Mouse (Mus musculus) erythroblast, adult 5-6 weeks (primary cell): ENCODE results near the gene Lsm4. TPM values are rescaled to one million over a fixed set of nuclear protein-coding genes. Genes with fewer than 3 reads are reported as not detected.

Experiments used
- ATAC-seq: replicated peaks from 2 replicates; pipeline ENCODE4 v1.8.0; 2016; ENCODE audit warnings: moderate number of reproducible peaks, mild to moderate bottlenecking, moderate TSS enrichment, inconsistent platforms; ENCODE audit not compliant: poor library complexity, low FRiP score, severe bottlenecking
- total RNA-seq, 2 experiments: library from RNA; stranded (forward) in 1 of 2; stranded (reverse) in 1 of 2; fragments of 150-400 nt in 1 of 2; fragments of 200-764, 138-1000 nt in 1 of 2; gene quantifications; 2 replicates each; pipeline versions ENCODE4 v1.2.3 to v1.2.4; 2015 to 2017; ENCODE audit warnings: low replicate concordance in 2 of 2

Gene Lsm4
- total RNA-seq, 2 experiments from 2014 or later: 26.2 to 41.1 TPM

DNA sequence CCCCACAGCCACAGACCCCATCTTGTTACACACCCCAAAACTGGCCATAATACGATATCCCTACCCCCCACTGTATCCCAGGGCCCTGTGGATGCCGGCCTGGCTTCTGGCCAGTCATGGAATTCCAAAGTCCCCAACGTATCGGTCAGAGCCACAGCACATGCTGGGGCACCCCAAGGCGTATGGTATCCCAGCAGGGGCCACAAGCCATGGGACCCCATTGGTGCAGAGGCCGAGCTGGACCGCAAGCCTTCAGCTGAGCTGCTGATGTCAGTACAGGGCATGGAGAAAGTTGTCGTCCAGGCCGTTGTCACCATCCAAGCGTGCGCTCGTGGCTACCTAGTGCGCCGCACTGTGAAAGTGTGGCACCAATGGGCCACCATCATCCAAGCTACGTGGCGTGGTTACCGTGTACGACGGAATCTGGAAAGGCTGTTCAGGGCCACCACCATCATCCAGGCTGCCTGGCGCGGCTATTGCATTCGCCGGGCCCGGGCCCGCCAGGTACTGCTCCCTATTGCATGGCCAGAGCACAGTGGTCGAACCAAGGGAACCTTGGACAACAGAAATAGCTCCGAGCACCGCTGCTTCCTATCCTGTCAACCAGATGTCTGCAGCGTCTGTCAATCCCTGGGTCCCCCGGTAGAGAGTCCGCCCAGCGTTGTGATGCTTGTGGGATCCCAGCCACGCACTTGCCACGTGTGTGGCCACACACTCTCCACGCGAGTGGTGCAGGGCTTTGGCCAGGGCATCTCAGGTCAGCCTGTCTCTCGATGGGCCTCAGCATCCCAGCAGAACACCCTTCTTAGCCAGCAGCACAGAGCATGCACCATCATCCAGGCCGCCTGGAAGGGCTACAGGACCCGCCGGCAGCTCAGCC is 43.7 kb downstream of the Lsm4 start:
- ATAC-seq: no peak

DNA sequence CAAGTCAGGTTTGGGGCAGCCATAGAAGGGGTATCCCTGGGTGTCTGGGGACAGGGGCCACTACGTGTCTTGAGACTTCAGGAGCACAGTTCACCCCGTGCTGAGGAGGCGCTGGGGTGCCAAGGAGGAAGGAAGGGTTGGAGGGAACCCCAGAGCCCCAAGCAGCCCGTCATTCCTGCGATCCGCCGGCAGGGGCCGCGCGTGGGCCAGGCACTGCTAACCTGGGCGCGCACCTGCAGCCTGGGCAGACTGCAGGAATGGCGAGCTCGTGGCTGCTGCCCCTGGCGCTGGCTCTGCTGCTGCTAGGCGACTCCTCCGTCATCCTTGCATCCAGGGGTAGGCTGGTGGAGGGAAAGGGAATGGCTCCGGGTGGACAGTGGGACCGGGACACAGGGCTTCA is 45.2 kb downstream of the Lsm4 start, which contains the start of gene Gm3336:
Gene Gm3336, plus strand, starts transcription at position 247 of the 400 bp plus-strand sequence.
- peak; percentile 74 for ATAC-seq

DNA sequence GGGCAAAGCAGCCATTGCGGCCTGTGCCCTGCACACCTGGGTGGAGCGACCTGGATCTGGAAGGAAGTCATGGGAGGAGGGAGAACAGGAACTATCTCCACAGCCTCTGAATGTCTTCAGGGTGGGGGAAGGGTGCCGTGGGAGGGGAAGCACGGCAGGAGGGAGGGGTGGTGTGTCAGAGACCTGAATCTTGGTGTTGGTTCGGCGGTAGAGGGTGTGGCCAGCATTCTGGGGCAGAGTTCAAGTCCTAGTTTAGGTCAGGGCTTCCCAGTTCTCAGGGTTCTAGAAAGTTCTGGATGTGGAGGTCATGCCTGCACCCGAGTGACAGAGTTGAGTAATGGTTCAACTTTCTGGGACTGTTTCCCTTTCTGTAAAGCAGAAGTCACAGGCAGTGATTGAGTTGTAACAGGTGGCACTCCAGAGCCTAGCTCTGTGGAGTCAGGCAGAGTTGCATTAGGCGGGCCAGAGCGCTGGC is 46.8 kb downstream of the Lsm4 start:
- ATAC-seq: no peak

DNA sequence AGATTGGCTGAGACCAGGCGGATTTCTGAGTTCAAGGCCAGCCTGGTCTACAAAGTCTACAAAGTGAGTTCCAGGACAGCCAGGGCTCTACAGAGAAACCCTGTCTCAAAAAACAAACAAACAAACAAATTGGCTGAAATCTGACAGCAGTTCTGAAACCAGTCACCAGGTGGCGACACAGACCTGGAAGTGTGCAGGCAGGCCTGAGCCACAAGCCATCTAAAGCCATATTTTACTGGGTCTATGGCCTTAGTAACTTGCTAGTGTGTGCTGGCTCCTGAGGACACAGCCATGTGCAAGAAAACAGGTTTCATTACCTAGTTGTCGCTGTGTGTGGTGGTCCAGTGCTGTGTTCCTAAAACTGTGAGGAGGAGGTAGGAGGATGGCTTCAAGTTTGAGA is 47.7 kb downstream of the Lsm4 start:
- ATAC-seq: 0 out of 2 replicates have a peak, but pooled peaks have one; percentile 33

DNA sequence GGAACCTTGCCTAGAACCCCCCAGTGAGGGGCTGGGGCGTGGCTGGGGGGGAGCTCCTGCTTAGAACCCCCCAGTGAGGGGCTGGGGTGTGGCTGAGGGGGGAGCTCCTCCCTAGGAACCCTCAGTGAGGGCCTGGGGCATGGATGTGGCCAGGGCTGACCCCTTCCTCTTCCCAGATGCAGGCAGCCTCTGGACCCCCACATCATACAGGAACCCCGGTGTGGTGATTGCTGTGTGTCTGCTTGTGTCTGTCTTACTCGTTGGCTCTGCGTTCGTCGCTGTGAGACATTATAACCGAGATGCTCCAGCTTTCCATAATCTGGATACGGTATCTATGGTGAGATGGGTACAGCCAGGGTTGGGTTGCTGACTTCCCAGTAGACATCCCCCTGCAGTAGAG is 48.6 kb downstream of the Lsm4 start:
- no peak for ATAC-seq

DNA sequence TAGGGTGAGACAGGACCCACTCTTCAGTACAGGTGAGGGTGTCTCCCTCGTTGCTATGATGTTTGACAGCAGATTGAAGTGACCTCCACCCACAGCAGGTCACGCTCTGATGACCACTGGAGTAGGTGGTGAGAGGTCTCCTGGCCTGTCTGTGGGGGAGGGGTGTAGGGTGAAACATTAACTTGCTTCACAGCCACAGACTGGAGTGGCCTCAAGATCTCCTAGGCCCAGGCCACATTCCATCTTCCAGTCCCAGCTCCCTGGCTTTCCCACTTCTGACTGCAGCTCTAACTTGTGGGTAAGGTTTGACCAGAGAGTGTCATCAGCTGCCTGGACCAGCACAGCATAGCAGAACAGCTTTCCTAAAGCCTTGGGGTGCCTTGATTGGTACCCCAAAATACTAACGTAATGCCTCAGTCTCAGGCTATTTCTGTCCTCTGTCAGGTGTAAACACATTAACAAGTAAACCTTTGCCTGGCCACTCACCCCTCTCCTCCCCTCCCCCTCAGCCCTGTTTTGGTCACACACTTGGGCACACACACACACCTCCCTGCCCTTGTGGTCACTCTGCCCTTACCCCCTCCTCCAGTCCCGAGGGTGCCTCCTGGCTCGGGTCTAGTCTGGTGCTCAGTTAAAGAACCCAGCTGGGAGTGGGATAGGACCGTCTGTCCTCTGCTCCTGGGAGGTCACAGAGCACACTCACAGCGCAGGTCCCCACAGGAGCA is 50.6 kb downstream of the Lsm4 start, which contains the start of gene Pde4c:
Gene Pde4c, plus strand, starts transcription at position 235 of the 725 bp plus-strand sequence.
- no peak for ATAC-seq

DNA sequence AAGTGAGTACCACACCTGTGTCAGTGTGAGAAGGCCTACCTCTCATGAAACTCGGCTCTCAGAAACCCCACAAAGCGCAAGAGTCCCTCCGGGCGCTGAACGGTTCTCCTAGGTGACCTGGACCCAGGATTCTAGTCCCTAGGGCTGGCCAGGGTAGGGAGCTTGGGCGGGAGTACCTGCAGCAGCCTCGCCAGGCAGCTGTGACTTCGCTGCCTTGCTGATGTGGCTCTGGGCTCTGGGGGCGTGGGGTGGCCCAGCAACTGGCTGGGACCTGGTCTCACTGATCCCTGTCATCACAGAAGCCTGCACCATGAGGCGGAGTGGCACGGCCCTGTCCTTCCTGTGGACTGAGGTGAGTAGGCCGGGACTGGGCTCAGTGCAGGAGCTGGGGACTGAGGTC is 51.2 kb downstream of the Lsm4 start:
- no peak for ATAC-seq

GRCm38 (mm10) chr8:70725792-70726447 is 52.9 kb downstream of the Lsm4 start:
- ATAC-seq: no peak

- no peak for ATAC-seq
Observed at GRCm38 (mm10) chr8:70726721-70727120, 53.7 kb downstream of the Lsm4 start.

Other genes with a start within 250 kb of the Lsm4 start
- 4.2 and 4.4 TPM in 2 replicates for gene Crtc1, start 233.7 kb upstream of the Lsm4 start, total RNA-seq (2015; ENCODE audit: low replicate concordance)
- 1.7 and 2.0 TPM in 2 replicates for gene Crtc1, start 233.7 kb upstream of the Lsm4 start, total RNA-seq (2017; ENCODE audit: low replicate concordance)
- gene Klhl26, start 196.3 kb upstream of the Lsm4 start, total RNA-seq (2015; ENCODE audit: low replicate concordance): 0.38 and 1.7 TPM in 2 replicates
- gene Klhl26, start 196.3 kb upstream of the Lsm4 start, total RNA-seq (2017; ENCODE audit: low replicate concordance): 1.8 and 2.8 TPM in 2 replicates
- gene Tmem59l, start 185.9 kb upstream of the Lsm4 start, total RNA-seq (2015; ENCODE audit: low replicate concordance): not detected in 2 replicates
- gene Tmem59l, start 185.9 kb upstream of the Lsm4 start, total RNA-seq (2017; ENCODE audit: low replicate concordance): not detected in 2 replicates
- gene Crlf1, start 180.1 kb upstream of the Lsm4 start, total RNA-seq (2015; ENCODE audit: low replicate concordance): 3.7 TPM in 1 of 2 replicates, not detected in the other
- gene Crlf1, start 180.1 kb upstream of the Lsm4 start, total RNA-seq (2017; ENCODE audit: low replicate concordance): 2.5 TPM in 1 of 2 replicates, not detected in the other
- 2.9 and 14.0 TPM in 2 replicates for gene Rex1bd, start 166.5 kb upstream of the Lsm4 start, total RNA-seq (2015; ENCODE audit: low replicate concordance)
- gene Rex1bd, start 166.5 kb upstream of the Lsm4 start, total RNA-seq (2017; ENCODE audit: low replicate concordance): 5.2 and 9.5 TPM in 2 replicates
- 653 and 914 TPM in 2 replicates for gene Uba52, start 162.4 kb upstream of the Lsm4 start, total RNA-seq (2015; ENCODE audit: low replicate concordance)
- 249 and 1,009 TPM in 2 replicates for gene Uba52, start 162.4 kb upstream of the Lsm4 start, total RNA-seq (2017; ENCODE audit: low replicate concordance)
- 27.1 and 47.4 TPM in 2 replicates for gene Fkbp8, start 145.5 kb upstream of the Lsm4 start, total RNA-seq (2015; ENCODE audit: low replicate concordance)
- gene Fkbp8, start 145.5 kb upstream of the Lsm4 start, total RNA-seq (2017; ENCODE audit: low replicate concordance): 53.5 and 56.9 TPM in 2 replicates
- gene Kxd1, start 145.3 kb upstream of the Lsm4 start, total RNA-seq (2015; ENCODE audit: low replicate concordance): 21.7 and 45.3 TPM in 2 replicates
- gene Kxd1, start 145.3 kb upstream of the Lsm4 start, total RNA-seq (2017; ENCODE audit: low replicate concordance): 10.9 and 18.1 TPM in 2 replicates
- 2.5 and 5.2 TPM in 2 replicates for gene Ell, start 133.8 kb upstream of the Lsm4 start, total RNA-seq (2015; ENCODE audit: low replicate concordance)
- gene Ell, start 133.8 kb upstream of the Lsm4 start, total RNA-seq (2017; ENCODE audit: low replicate concordance): 4.0 and 4.7 TPM in 2 replicates
- gene Isyna1, start 78.9 kb upstream of the Lsm4 start, total RNA-seq (2015; ENCODE audit: low replicate concordance): 3.8 and 6.1 TPM in 2 replicates
- 1.4 and 7.7 TPM in 2 replicates for gene Isyna1, start 78.9 kb upstream of the Lsm4 start, total RNA-seq (2017; ENCODE audit: low replicate concordance)
- gene Ssbp4, start 64.4 kb upstream of the Lsm4 start, total RNA-seq (2015; ENCODE audit: low replicate concordance): 6.3 and 10.9 TPM in 2 replicates
- 6.3 and 13.8 TPM in 2 replicates for gene Ssbp4, start 64.4 kb upstream of the Lsm4 start, total RNA-seq (2017; ENCODE audit: low replicate concordance)
- gene Lrrc25, start 57.1 kb upstream of the Lsm4 start, total RNA-seq (2015; ENCODE audit: low replicate concordance): 5.4 and 9.0 TPM in 2 replicates
- 0.98 and 2.3 TPM in 2 replicates for gene Lrrc25, start 57.1 kb upstream of the Lsm4 start, total RNA-seq (2017; ENCODE audit: low replicate concordance)
- not detected in 2 replicates for gene Gdf15, start 40.8 kb upstream of the Lsm4 start, total RNA-seq (2015; ENCODE audit: low replicate concordance)
- 0.60 TPM in 1 of 2 replicates, not detected in the other for gene Gdf15, start 40.8 kb upstream of the Lsm4 start, total RNA-seq (2017; ENCODE audit: low replicate concordance)
- 1.2 and 5.9 TPM in 2 replicates for gene Pgpep1, start 12.9 kb upstream of the Lsm4 start, total RNA-seq (2015; ENCODE audit: low replicate concordance)
- gene Pgpep1, start 12.9 kb upstream of the Lsm4 start, total RNA-seq (2017; ENCODE audit: low replicate concordance): 0.28 and 1.4 TPM in 2 replicates
- 29.2 and 53.9 TPM in 2 replicates for gene Jund, start 25.7 kb downstream of the Lsm4 start, total RNA-seq (2015; ENCODE audit: low replicate concordance)
- gene Jund, start 25.7 kb downstream of the Lsm4 start, total RNA-seq (2017; ENCODE audit: low replicate concordance): 52.2 and 61.9 TPM in 2 replicates
- not detected in 2 replicates for gene Iqcn, start 30.2 kb downstream of the Lsm4 start, total RNA-seq (2015; ENCODE audit: low replicate concordance)
- gene Iqcn, start 30.2 kb downstream of the Lsm4 start, total RNA-seq (2017; ENCODE audit: low replicate concordance): not detected in 2 replicates
- gene Gm3336, start 45.3 kb downstream of the Lsm4 start, total RNA-seq (2015; ENCODE audit: low replicate concordance): not detected in 2 replicates
- not detected in 2 replicates for gene Gm3336, start 45.3 kb downstream of the Lsm4 start, total RNA-seq (2017; ENCODE audit: low replicate concordance)
- not detected in 2 replicates for gene Pde4c, start 50.5 kb downstream of the Lsm4 start, total RNA-seq (2015; ENCODE audit: low replicate concordance)
- not detected in 2 replicates for gene Pde4c, start 50.5 kb downstream of the Lsm4 start, total RNA-seq (2017; ENCODE audit: low replicate concordance)
- not detected in 2 replicates for gene Rab3a, start 81.4 kb downstream of the Lsm4 start, total RNA-seq (2015; ENCODE audit: low replicate concordance)
- 1.5 TPM in 1 of 2 replicates, not detected in the other for gene Rab3a, start 81.4 kb downstream of the Lsm4 start, total RNA-seq (2017; ENCODE audit: low replicate concordance)
- 8.2 and 9.6 TPM in 2 replicates for gene Mpv17l2, start 87.7 kb downstream of the Lsm4 start, total RNA-seq (2015; ENCODE audit: low replicate concordance)
- gene Mpv17l2, start 87.7 kb downstream of the Lsm4 start, total RNA-seq (2017; ENCODE audit: low replicate concordance): 3.8 and 6.4 TPM in 2 replicates
- 4.8 and 12.1 TPM in 2 replicates for gene Pik3r2, start 103.5 kb downstream of the Lsm4 start, total RNA-seq (2015; ENCODE audit: low replicate concordance)
- 5.9 and 6.3 TPM in 2 replicates for gene Pik3r2, start 103.5 kb downstream of the Lsm4 start, total RNA-seq (2017; ENCODE audit: low replicate concordance)
- 21.7 and 29.2 TPM in 2 replicates for gene Mast3, start 131.8 kb downstream of the Lsm4 start, total RNA-seq (2015; ENCODE audit: low replicate concordance)
- gene Mast3, start 131.8 kb downstream of the Lsm4 start, total RNA-seq (2017; ENCODE audit: low replicate concordance): 3.9 and 5.4 TPM in 2 replicates
- gene Il12rb1, start 135.2 kb downstream of the Lsm4 start, total RNA-seq (2015; ENCODE audit: low replicate concordance): not detected in 2 replicates
- gene Il12rb1, start 135.2 kb downstream of the Lsm4 start, total RNA-seq (2017; ENCODE audit: low replicate concordance): 0.14 and 0.51 TPM in 2 replicates
- gene Arrdc2, start 166.5 kb downstream of the Lsm4 start, total RNA-seq (2015; ENCODE audit: low replicate concordance): 15.0 and 25.7 TPM in 2 replicates
- 18.1 and 30.8 TPM in 2 replicates for gene Arrdc2, start 166.5 kb downstream of the Lsm4 start, total RNA-seq (2017; ENCODE audit: low replicate concordance)
- gene Kcnn1, start 190.0 kb downstream of the Lsm4 start, total RNA-seq (2015; ENCODE audit: low replicate concordance): not detected in 2 replicates
- gene Kcnn1, start 190.0 kb downstream of the Lsm4 start, total RNA-seq (2017; ENCODE audit: low replicate concordance): not detected in 2 replicates
- 12.3 and 14.2 TPM in 2 replicates for gene Ccdc124, start 200.7 kb downstream of the Lsm4 start, total RNA-seq (2015; ENCODE audit: low replicate concordance)
- gene Ccdc124, start 200.7 kb downstream of the Lsm4 start, total RNA-seq (2017; ENCODE audit: low replicate concordance): 11.7 and 13.4 TPM in 2 replicates
- gene Slc5a5, start 219.5 kb downstream of the Lsm4 start, total RNA-seq (2015; ENCODE audit: low replicate concordance): not detected in 2 replicates
- 0.17 TPM in 1 of 2 replicates, not detected in the other for gene Slc5a5, start 219.5 kb downstream of the Lsm4 start, total RNA-seq (2017; ENCODE audit: low replicate concordance)
- gene Rpl18a, start 224.2 kb downstream of the Lsm4 start, total RNA-seq (2015; ENCODE audit: low replicate concordance): 1,597 and 1,896 TPM in 2 replicates
- gene Rpl18a, start 224.2 kb downstream of the Lsm4 start, total RNA-seq (2017; ENCODE audit: low replicate concordance): 369 and 492 TPM in 2 replicates
- 2.3 and 4.0 TPM in 2 replicates for gene Map1s, start 232.7 kb downstream of the Lsm4 start, total RNA-seq (2015; ENCODE audit: low replicate concordance)
- gene Map1s, start 232.7 kb downstream of the Lsm4 start, total RNA-seq (2017; ENCODE audit: low replicate concordance): 2.2 and 3.1 TPM in 2 replicates